In genomic region chr19:55616937-55617336, GRCm38 (mm10) we compare ENCODE assay signal across 13 mouse cellular contexts.
"Had no signal": no experiment of that assay in that cellular context is flagged by ENCODE, and none has a peak within 500 bp of the region (broad histone marks: within the 10 kb centered on the region; RNA-seq: fewer than 3 reads in every experiment).

No protein-coding gene starts in this region.

- H3K9me3 ChIP-seq: limb, embryonic 12.5 days; limb, embryonic 15.5 days; lung, embryonic 15.5 days had no signal

- H3K27me3 ChIP-seq: limb, embryonic 15.5 days; lung, embryonic 15.5 days had no signal

- DNase-seq: kidney, postnatal 14 days; kidney, postnatal 4 days; liver, postnatal 0 days; lung, postnatal 14 days; midbrain, embryonic 14.5 days; thymus, adult 18-20 months; thymus, postnatal 36 days had no signal

- H3K4me3 ChIP-seq: limb, embryonic 12.5 days; limb, embryonic 15.5 days; lung, embryonic 15.5 days had no signal

- H3K36me3 ChIP-seq: limb, embryonic 12.5 days; limb, embryonic 15.5 days; lung, embryonic 15.5 days had no signal

- H3K9ac ChIP-seq: limb, embryonic 12.5 days; limb, embryonic 15.5 days; liver, embryonic 14.5 days; liver, postnatal 0 days; lung, embryonic 15.5 days had no signal

- H3K27ac ChIP-seq: limb, embryonic 12.5 days; limb, embryonic 15.5 days; liver, embryonic 14.5 days; lung, embryonic 15.5 days had no signal

- H3K4me2 ChIP-seq: limb, embryonic 12.5 days; limb, embryonic 15.5 days; liver, embryonic 11.5 days; lung, embryonic 15.5 days; midbrain, embryonic 11.5 days had no signal

- ATAC-seq: liver, postnatal 0 days had no signal
